Mouse (Mus musculus): ENCODE data around the gene Nlrp4e.
"Not testable (repeated sequence)": the region's sequence is repeated elsewhere in the genome, so short reads cannot be mapped to it uniquely, and the experiment has no call there.

- TF ChIP-seq CTCF (IDR thresholded peaks at IDR 0.05; ENCODE audit: low read depth); EP300 (optimal IDR thresholded peaks at IDR 0.05): not testable (repeated sequence)
Measured at GRCm38 (mm10) chr7:23251582-23251981, 49.4 kb upstream of the Nlrp4e start, which contains the start of gene Vmn1r166.
